Mouse (Mus musculus): ENCODE data around the gene Prkag2.

Prkag2 gene

DNA sequence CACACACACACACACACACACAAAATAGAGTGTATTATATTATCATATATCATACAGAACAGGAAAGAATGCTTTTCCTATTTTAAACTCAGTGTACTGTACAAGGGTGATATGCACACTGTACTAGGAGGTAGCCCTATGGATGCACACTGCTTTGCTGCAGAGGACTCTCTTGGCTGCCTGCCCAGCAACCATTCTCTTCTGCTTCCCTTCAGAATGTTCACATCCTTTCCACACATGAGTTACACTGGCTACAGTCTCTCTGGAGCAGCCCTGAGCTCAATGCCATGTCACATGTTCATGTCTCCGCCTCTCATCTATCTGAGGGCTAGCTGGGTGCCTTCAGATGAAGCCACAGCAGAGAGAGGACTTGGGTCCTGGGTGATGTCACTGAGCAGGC, 181.3 kb downstream of the Prkag2 start:
- DNase-seq (ENCODE audit: low spot score in 2 of 2): no peak

DNA sequence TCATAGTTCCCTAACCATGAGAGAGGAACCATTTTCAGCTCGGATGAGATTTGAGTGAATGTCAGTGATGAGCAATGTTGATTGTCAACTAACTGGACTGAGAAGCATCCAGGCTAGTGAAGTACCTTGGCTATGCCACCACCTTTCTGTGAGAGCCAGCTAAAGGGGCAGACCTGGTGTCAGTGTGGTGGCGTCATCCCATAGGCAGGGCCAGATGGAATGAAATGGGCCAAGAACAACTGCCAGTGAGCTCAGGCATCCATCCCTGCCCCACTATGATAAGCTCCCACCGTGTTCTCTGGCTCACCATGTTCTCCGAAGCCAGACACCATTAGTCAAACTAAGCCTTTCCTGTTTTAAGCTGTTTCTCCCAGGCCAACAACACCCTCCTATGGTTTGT, 183.9 kb downstream of the Prkag2 start:
- no peak for DNase-seq (ENCODE audit: low spot score in 2 of 2)

DNA sequence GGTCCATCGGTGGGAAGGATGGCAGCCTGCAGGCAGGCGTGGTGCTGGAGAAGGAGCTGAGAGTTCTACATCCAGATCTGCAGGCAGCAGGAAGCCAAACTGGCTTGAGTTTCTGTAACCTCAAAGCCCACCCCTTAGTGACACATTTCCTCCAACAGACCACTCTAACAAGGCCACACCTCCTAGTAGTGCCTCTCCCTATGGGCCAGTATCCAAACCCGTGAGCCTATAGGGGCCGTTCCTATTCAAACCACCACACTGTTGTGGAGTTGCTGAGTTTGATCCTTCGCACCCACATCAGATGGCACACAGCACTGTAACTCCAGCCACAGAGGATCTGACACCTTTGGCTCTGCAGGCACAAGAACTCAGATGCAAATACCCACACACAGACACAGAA, 185.3 kb downstream of the Prkag2 start:
- DNase-seq (ENCODE audit: low spot score in 2 of 2): no peak

DNA sequence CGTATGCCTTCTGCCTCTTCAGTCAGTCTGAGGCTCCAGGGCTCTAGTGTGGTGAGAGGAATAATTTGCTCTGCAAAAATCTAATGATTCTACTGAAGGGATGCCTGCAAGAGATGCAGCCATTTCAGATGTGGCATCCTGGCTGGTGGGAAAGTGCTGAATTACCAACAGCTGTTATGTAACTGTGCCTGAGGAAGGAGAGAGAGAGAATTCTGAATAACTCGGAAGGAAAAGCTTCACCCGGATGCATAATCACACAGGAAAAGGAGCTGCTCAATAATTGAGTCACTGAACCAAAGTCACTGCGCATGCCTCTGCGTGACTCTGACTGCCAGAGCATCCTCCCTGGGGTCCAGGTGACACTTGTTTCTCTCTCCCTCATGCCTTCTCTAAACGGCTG, 186.8 kb downstream of the Prkag2 start:
- no peak for DNase-seq (ENCODE audit: low spot score in 2 of 2)

DNA sequence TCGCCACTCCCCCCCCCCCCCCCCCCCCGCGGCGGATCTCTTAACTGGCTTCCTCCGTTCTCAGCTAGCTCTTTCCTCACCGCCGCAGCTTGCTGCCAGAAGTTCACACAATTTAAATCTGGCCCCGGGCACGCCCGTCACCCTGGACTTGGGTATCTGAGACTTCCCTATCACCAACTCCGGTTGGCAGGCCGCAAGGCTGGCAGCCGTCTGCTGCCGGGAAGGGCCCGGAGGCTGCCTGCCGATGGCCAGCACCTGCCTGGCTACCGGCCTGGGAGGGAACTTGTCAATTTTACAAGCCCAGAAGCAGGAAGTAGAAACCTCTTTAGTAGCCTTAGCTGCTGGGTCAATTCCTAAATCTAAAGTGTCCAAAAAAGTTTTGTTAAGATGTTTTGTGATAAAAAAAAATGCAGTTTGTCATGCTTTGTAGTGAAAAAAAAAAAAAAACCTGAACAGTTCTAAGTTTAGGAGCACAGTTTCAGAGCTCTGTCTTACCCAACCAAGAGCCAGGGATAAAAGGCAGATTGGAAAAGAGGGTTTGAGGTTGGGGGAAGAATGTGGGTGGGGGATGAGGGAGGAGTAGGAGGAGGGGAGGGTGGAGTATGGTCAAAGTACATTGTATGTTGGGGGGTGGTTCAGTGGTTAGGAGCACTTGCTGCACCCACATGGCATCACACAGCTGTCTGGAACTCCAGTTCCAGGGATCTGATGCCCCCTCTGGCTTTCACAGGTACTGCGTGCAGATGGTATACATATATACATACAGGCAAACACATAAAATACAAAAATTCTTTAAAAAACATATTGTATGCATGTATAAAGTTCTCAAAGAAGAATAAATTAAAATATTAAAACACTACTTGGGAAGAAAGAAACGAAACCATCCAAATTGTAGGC, 191.4 kb downstream of the Prkag2 start:
- peak; percentile 69 to 80 for DNase-seq (ENCODE audit: low spot score in 2 of 2)

DNA sequence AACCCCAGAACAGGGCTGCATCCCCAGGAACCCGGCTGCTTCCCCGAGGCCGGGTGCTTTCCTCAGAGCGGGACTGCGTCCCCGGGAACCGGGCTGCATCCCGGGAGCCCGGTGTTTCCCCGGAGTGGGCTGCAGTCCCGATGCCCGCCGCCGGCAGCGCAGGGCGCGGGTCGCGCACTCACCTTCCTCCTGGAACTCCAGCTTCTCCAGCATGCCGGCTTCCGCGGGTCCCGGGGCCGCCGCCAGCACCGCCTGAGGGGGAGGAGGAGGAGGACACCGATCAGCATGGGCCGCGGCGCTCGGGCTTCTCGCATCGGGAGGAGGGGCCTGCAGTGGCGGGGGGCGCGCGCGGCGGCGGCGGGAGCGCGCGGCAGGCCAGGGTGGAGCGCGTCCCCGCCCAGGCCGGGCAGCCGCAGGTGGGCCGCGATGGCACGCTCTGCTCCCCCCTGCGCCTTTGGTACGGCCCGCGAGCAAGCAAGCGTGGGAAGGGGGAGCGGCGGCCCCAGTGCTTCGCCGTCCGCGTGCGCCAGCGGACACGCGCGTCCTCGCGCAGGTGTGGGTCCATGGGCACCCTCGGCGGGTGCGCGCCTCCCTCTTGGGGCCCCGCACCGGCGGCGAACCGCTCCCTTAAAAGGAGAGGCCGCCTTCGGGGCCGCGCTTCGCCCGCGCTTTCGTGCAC, 192.2 kb downstream of the Prkag2 start:
- peak; percentile 70 to 87 for DNase-seq (ENCODE audit: low spot score in 2 of 2)

DNA sequence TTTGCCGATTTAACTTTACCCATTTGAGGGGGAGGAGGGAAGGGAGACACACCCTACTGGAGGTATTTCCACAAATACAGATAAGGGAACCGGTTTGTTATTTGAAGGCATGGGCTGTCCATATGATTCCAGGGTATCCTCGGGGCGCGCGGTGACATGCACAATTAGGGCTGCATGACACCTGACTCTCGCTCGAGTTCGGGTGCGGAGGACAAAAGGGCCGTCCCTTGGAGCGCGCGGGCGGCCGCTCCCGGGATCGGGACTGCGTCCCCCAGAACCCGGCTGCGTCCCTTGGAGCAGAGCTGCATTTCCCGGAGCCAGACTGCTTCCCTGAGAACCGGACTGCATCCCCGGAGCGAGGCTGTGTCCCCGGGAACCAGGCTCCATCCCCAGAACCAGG, 192.7 kb downstream of the Prkag2 start:
- DNase-seq (ENCODE audit: low spot score in 2 of 2): peak in 1 of 2 experiments; percentile 43

DNA sequence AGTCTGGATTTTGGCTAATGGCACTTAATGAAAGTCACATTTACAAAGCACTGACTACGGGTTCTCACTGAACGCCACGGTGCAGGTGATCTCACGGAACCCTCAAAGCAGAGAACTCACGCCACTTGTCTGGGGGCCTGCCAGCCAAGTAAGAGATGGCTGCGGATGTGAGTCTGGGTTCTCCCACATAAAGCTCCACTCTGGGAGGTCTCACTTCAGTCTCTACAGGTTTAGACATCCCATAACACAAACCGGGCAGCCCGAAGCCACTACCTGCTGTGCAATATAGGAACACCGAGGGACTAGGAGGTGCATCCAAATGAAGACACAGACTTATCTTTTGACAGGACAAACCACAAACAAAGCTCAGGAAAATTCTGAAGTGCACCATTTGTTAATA, 193.6 kb downstream of the Prkag2 start:
- DNase-seq (ENCODE audit: low spot score in 2 of 2): no peak

DNA sequence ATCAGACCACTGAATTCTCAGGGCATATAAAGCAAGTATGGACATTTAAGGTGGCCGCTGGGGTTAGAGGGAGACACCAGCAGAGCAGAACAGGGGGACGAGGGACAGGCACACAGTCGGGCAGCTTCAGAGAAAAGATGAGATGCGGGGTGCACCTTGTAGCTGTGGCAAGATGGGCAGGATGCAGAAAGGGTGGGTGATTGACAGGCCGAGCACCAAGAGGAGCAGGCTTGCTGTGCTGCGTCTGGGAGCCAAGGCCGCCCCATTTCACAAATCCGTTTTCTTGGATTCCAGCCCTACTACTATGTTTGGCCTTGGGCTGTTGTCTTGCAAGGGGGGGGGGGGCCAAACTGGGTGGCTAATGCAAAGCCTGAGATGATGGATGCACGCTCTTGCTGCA, 195.5 kb downstream of the Prkag2 start:
- DNase-seq (ENCODE audit: low spot score in 2 of 2): no peak

DNA sequence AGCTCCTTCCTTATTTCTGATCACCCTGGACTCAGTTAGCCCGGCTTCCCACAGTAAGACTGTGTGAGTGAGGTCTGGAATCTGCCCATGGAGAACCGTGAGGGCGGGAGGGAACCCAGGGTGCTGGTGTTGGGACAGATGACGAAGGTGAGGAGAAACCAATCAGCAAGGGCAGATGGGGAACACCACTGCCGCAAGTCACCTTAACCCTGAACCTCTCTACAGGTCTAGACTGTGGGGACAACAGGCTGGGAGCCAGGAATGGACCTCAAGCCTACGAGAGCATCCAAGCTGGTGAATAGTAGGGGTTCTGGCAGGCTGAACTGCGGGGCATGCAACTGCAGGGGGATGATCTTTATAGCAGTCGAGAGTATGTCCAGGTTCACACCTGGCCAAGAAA, 196.0 kb downstream of the Prkag2 start:
- no peak for DNase-seq (ENCODE audit: low spot score in 2 of 2)

DNA sequence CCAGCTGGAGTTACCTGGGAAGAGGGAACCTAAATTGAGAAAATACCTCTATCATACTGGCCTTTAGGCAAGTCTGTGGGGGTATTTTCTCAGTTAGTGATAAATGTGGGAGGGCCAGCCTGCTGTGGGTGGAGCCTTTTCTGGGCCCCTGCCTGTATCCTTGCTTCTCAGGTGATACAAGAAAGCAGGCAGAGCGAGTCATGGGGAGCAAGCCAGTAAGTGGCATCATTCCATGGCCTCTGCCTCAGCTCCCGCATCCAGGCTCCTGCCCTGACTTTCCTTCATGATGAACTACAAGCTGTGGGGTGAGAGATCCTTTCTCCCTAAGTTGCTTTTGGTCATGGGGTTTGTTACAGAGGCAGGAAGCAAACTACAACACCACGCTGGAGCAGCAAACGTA, 196.4 kb downstream of the Prkag2 start:
- no peak for DNase-seq (ENCODE audit: low spot score in 2 of 2)

DNA sequence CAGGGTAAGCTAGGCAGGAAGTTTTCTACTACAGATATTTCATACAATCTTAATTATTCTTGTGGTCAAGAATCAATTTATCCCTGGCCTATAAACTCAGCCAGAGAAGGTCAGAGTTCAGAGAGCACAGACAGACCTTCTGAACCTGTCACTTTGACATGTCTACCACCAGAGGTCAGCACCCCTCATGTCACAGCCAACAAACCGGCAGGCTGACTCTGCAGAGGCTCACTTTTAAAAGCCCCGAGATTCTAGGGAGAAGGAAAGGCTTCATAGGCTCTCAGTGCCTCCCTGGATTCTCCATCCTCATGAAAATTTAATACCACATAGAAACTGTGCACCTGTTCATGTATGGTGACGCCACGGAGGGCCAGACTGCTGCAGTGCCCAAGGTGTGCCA, 197.6 kb downstream of the Prkag2 start:
- peak in 1 of 2 experiments; percentile 52 for DNase-seq (ENCODE audit: low spot score in 2 of 2)

DNA sequence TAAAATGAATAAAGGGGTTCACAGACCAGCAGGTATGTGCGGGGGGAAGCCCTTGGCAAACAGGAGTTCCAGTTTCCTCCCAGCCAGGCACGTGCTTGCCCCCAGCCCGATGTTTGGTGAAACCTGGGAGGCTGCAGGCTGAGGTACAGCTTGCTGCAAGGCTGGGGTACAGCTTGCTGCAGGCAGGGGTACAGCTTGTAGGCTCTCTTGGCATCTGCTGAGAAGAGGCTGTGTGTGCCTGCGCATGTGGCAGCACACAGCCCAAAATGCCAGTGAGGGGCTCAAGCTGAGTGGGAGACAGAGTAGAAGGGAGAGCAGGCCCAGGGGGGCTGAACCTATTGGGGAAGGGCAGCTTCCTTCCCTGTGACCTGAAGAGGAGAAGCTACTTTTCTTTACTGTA, 204.8 kb downstream of the Prkag2 start:
- DNase-seq (ENCODE audit: low spot score in 2 of 2): no peak

DNA sequence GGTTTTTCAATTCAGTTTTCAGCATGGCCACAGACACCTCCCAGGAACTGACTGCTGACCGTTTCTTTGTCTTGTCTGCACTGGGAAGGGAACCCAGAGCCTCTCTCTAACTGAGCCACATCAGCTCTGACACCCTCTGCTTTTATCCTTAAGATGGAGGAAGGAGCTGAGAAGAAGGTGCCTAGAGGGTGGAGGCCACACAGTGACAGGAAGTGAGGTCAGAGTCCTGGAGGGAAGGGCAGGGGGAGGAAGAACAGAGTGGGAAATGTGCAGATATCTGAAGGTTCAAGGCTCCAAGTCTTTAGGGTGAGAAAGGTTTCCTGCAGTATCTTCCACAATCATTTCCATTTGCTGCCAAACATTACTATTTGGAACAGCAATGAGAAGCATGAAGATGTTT, 205.6 kb downstream of the Prkag2 start:
- DNase-seq (ENCODE audit: low spot score in 2 of 2): no peak

DNA sequence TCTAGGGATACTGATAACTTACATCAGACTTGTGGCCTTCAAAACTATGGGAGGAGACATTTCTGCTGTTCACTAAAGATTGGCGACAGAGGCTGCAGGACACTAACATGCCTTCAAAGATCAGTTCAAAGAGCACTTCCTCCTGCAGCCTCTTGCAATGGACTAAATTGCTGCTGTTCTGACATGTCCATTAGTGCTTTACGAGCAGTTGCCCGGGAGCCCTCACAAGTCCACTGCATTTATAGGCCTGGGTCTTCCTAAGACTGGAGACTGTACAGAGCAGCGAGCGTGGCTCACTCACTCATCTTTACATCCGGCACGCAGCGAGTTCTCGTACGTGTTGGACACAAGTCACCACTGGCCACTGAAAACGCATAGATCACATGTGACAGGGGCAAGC, 208.0 kb downstream of the Prkag2 start:
- DNase-seq (ENCODE audit: low spot score in 2 of 2): no peak

DNA sequence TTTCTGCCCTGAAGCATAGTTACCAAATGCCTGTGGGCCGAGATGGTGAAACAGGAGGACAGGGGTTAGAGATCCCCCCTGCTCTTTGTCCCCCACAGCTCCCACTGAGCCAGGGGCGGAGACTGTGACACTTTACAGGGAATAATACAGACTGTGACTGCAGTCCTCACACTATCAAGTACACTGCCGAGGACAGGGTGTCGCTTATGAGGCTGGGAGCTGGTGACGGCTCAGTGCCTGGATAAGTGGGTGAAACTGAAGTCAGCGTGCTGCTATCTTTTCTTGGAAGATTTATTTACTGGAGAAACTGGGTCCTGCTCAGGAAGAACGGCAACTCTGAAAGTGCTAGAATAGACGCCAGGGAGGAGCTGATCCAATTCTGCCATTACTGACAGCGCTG, 210.6 kb downstream of the Prkag2 start:
- DNase-seq (ENCODE audit: low spot score in 2 of 2): no peak

DNA sequence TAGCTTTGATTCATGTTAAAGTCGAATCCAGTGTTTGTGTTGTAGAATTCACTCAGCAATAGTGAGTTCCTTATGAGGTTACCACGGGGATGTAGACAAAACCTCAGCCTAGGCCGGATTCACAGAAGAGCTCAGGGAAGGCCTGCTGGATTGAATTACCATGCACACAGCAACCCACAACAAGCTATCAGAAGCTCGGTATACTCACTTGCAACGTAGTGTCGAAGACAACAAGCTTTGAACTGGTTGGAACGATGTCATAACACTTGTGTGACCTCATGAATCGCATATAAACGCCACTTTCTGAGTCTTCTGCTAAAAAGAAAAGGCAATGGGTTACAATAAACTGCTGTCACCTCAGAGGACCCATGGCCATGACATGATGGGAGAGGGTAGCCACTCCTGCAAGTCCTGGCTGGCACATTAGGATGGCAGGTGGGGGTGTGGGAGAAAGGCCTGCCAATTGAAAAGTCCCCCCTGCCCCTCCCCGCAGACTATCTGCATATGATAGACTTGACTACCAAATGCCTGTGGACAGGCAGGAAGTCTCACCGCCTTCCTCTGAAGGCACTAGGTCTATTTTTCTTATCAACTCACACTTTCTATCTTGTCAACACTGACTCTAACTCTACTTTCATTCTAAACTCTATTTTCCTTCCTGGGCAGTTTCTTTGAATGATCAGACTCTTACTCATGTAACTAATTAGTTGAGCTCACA, 211.4 kb downstream of the Prkag2 start:
- no peak for DNase-seq (ENCODE audit: low spot score in 2 of 2)

DNA sequence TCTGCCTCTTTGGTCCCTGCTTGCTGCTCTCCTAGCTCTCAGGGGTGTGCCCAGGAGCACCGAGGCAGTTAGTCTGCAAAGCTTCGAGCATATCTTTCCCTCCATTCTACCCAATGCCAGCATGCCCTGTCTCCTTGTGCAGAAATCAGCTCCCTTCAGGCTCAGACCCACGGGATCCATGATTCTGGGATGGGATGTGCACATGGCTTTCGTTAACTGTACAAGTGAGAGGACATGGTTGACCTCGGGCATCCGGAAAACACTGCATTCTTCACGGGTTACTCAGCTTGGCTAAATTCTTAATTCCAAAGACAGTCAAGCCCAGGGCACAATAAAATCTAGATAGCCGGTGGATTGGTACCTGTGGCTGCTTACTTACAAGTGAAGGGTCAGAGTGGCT, 213.2 kb downstream of the Prkag2 start:
- no peak for DNase-seq (ENCODE audit: low spot score in 2 of 2)

DNA sequence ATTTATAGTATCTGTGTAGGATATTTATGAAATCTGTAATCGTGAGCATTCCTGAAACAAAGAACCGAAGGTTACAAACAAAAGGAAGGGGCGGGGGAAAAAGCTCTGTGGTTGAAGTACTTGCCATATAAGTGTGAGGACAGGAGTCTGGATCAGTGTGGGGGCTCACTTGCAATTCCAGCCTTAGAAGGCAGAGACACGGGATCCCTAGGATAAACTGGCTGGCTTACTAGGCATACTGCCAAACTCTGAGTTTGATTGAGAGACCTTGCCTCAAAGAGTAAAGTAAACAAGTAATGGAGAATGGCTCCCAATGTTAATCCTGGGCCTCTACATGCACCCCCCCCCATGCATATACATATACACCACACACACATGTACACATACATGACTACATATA, 221.7 kb downstream of the Prkag2 start:
- DNase-seq (ENCODE audit: low spot score in 2 of 2): no peak

DNA sequence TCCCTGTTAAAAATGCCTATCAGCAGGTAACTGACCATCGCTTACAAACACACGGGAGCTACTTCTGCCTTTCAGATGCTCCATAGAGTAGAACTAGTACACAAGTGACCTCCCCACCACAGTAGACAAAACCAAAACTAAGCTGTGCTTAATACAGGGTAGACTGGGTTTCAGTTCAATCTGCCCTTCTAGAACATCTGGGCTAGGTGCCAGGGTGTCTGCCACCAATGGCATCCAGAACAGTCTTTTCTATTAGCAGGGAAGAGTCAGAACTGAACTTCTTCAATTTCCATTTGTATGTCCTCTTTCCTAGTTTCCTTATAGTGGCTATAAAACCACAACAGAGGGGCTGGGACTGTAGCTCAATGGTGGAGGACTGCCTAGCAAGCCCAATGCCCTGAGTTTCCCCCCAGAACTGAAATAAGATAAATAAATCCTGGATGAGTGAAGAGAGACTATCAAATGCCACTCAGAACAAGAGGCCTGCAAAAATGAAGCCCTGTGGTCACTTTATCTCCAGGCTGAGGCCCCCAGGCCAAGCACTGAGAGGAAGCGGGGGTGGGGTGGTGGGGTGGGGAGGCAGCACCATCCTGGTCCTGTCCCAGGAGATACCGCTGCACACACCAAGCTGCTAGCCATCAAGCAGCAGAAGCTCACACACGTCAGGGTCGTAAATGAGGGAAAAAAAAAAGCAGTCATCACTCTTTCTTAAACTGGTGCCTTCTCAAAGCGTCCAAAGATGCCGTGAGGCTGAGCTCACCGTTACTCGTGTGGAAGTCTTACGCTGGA, 222.4 kb downstream of the Prkag2 start:
- no peak for DNase-seq (ENCODE audit: low spot score in 2 of 2)

DNA sequence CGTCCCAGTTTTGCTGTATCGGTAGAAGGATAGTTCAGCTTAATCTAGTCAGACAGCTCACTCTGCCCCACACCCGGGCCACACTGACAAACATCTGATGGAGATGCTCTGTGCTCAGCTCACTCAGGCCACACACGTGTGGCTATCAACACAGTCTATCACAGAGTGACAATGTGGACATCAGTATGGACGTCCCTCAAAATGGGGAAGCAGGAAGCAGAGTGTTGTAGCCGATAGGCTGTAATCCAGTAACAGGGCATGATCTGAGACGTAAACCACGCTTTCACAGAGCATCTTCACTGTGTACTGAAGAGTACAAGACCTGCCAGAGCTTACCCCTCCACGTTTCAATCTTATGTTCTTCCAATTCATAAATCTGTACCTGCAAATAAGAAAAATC, 223.8 kb downstream of the Prkag2 start:
- DNase-seq (ENCODE audit: low spot score in 2 of 2): no peak

DNA sequence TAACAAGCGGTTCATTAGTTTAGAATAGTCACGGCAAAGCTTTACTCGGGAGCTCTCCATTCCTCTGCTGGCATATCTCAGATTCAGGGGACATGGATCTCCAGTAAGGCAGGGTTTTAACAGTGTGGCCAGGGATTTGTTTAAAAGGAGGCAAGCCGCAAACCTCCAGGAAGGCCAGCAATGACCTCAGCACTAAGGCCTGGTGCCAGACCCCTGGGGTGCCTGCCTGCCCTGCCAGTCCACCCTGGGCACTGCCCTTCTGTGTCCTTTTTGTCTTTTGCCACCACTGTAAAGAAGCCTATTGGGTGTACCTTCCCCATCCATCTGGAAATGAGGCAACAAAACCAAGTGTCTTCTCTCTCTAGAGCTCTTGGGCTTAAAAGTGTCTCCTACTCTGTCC, 226.3 kb downstream of the Prkag2 start:
- DNase-seq (ENCODE audit: low spot score in 2 of 2): no peak

All from spleen, postnatal 10 days (tissue).